Mouse (Mus musculus) spleen, postnatal 10 days (tissue): ENCODE data around the gene Gpbp1.

Experiments
- DNase-seq, 2 experiments: peaks; one replicate each; pipeline ENCODE4 v3.0.0; 2021 to 2022; ENCODE audit warnings: low spot score in 2 of 2

Gene Gpbp1

DNA sequence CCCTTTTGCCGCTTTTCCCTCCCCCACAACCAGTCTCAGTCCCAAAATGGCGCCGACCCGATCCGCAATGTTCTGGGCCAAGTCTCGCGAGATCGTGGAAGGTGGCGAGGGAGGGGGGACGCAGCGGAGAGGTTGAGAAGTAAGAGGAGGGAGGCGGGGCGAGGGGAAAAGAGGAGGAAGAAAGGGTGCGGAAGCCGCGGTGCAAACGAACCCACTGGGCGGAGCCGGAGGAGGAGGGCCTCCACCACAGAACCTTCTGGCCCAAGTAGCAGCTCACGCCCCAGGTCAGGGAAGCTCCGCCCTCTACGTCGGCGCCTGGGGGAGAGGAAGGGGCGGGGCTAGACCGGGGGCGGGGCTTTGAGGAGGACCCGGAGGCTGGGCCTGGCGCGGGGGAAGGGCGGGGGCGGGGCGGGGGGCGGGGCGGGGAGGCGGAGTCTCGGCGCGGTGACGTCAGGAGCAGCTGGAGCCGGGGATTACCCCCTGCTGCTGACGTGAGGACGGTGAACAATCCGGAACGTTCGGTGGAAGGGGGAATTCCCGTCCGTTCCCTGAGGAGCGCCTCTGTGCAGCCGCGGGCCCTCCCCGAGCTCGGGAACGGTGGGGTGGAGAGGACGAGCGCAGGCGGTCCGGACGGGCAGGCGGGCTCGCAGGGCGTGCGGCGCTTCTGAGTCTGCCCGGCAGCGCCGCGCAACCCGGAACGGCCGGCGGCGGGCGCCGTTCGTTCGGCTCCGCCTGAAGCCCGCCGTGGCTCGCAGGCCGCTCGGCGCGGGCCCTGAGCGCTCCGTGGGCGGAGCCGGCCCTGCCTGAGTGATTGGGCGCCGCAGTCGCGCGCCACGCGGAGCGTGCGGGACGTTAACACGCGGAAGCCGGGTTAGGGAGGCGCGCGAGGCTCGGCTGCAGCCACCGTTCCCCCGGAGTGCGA is at the start of gene Gpbp1:
Gpbp1 (minus strand) TSS at position 310 of the 922 bp plus-strand sequence.
- DNase-seq, result peak; percentile 99 to 100

- DNase-seq, result no peak
Observed at GRCm38 (mm10) chr13:111537718-111538117, 47.8 kb upstream of the Gpbp1 start.

DNA sequence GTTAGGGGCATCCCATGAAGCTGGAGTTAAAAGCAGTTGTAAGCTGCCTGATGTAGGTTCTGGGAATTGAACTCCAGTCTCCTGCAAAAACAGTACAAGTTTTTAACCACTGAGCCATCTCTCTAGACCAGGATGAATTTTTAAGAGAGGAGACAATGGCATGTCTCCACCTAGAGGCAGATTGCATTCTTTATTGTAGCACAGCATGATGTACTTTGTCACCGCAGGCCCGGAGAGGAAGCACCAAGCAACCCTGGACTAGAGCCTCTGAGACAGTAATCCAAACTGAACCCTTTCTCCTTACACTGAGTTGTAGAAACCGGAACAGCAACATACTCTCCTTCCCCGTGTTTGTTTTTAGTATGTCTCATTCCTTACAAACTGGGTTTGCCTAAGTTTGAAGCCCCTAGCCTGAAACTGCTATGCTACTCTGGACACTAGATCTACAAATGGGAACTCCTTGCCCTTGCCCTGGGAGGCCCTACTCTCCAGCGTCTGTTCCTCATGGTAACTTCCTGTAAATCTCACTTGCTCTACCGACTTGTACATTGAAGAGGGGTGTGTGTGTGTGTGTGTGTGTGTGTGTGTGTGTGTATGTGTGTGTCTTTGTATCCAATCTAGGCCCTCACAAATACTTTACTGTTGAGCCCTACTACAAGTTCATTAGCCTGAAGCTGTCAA is 46.4 kb upstream of the Gpbp1 start:
- DNase-seq, result no peak

DNA sequence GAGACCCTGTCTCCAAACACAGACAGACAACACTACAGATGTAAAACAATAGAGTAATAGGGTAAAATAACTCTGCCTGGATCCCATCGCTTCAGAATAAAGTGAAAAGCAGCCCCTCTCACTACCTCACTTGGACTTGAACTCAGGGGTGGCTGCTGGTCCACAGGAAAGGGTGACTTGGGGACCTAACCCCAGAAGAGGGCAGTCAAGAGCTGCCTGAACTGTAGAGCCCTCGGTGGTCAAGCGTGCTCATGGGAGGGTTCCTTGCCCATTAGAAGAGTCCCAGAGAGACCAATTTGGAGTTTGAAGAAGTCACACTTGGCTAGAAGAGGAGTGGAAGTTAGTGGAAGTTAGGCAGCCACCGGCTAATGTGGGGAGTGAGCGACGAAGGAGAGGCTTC is 44.2 kb upstream of the Gpbp1 start:
- DNase-seq, result peak in 1 of 2 experiments; percentile 54

- peak in 1 of 2 experiments; percentile 58 for DNase-seq
Observed at GRCm38 (mm10) chr13:111532178-111532948, 42.5 kb upstream of the Gpbp1 start.

DNA sequence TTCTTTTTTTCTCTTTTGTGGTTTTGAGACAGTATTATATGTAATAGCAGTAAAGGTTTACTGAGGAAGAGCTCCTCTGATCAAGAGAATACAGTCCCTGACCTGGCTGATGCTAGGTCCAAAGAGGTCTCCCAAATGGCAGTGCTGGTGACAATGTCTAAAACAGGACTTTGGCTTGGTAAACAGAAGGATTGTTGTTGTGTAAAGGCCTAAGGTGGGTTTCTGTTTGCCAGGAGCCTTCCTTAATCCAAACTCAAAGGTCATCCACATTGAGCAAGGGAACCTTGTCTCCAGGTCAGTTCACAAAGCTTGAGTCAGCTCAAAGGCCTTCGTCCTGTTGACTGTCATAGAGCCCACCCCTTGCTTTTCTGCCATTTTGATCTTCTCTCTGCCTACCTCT is 41.8 kb upstream of the Gpbp1 start:
- DNase-seq, result no peak

DNA sequence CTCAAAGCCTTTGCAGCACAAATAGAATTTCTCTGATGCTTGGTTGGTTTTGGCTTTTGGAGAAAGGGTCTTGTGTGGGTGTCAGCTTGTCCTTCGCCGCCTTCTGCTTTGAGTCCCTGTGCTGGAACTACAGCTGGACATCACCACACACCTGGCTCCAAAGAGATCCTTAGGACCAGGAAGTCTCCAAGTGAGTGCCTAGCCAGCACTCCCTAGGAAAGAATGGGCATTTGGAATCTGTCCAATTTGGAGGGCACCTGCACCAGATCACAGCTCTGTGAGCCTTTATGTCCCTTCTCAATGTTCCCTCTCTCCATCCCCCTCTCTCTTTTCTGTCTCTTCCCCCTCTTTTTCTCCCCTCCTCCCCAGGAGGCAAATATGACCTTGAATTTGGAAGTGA is 34.4 kb upstream of the Gpbp1 start:
- DNase-seq, result no peak

GRCm38 (mm10) chr13:111522336-111522735 is 32.4 kb upstream of the Gpbp1 start:
- DNase-seq, result no peak

DNA sequence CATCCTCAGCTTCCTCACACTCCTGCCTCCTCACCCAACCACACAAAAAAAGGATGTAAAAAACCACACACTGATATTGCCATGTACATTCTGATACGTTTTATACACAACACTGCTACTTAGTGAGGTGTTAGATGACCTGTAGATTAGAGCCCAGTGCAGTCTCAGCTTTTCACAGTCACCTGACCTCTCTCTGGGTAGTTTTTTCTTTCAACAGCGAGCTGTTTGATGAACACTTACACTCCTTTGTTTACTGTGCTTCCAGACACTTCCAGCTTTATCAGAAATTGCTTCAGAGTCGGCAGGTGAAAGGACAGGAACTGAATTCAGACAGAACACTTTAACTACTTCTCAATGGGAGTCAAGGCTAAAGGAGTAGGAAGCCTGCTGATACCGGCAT is 30.5 kb upstream of the Gpbp1 start:
- no peak for DNase-seq

GRCm38 (mm10) chr13:111518332-111518731 is 28.4 kb upstream of the Gpbp1 start:
- DNase-seq, result no peak

DNA sequence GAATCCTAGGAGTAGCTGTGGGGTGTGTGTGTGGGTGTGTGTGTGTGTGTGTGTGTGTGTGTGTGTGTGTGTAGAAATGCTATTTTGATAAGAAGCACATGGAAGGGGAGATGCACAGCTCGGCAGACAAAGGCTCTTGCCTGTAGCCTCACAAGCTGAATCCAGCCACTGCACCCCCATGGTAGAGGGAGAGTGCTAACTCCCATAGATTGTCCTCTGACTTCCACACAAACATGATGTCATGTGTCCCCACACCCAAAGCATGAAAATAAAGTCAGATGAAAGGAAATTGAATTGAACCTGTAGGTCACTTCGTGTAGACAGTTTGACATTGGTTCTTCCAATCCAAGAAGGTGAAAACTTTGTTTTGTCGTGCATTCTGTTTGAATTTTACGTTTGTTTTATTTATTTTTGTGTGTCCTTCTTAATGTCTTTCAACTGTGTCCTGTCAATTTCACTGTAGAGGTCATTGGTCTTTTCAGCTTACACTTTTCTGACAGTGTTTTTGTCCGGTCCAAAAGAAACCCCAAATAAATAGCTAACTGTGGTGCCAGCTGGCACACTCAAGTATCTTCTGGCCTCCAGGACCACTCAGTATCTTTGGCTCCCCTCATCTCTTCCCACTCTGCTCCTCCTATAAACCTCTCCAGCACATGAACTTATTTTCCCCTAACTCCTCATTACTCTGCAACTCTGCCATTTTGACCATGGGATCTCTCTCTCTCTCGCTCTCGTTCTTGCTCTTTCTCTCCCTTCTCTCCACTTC is 26.7 kb upstream of the Gpbp1 start:
- DNase-seq, result no peak

GRCm38 (mm10) chr13:111509385-111509784 is 19.5 kb upstream of the Gpbp1 start:
- DNase-seq, result no peak

GRCm38 (mm10) chr13:111508645-111509044 is 18.7 kb upstream of the Gpbp1 start:
- no peak for DNase-seq

DNA sequence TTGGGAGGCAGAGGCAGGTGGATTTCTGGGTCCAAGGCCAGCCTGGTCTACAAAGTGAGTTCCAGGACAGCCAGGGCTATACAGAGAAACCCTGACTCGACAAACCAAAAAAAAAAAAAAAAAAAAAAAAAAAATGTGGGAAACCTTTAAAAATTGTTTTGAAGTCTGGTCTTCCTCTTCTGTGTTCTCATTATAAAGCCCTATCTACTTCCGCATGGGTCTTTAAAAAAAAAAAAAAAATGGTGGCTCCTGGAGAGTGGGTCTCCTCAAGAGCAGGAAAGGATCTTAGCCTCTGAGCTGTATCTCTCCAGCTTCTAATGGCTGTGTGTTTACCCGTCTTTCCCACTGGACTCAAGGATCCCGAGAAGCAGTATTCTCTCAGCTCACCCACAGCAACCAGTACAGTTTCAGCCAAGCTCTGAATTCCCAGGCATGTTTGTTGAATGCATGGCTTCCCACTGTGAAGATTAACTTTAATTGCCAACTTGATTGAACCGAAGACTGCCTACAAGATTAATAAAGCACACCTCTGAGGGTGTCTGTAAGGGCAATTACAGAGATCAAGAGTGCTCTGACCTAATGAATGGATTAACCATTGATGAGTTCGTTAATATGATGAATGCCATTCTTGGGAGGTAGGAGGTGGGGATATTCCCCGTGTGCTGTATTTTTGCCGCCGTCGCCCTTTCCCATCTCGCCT is 4.6 kb upstream of the Gpbp1 start:
- DNase-seq, result no peak

- no peak for DNase-seq
Observed at GRCm38 (mm10) chr13:111491046-111491756, 1.3 kb upstream of the Gpbp1 start.

GRCm38 (mm10) chr13:111489502-111489801 is 459 bp downstream of the Gpbp1 start:
- DNase-seq, result no peak

DNA sequence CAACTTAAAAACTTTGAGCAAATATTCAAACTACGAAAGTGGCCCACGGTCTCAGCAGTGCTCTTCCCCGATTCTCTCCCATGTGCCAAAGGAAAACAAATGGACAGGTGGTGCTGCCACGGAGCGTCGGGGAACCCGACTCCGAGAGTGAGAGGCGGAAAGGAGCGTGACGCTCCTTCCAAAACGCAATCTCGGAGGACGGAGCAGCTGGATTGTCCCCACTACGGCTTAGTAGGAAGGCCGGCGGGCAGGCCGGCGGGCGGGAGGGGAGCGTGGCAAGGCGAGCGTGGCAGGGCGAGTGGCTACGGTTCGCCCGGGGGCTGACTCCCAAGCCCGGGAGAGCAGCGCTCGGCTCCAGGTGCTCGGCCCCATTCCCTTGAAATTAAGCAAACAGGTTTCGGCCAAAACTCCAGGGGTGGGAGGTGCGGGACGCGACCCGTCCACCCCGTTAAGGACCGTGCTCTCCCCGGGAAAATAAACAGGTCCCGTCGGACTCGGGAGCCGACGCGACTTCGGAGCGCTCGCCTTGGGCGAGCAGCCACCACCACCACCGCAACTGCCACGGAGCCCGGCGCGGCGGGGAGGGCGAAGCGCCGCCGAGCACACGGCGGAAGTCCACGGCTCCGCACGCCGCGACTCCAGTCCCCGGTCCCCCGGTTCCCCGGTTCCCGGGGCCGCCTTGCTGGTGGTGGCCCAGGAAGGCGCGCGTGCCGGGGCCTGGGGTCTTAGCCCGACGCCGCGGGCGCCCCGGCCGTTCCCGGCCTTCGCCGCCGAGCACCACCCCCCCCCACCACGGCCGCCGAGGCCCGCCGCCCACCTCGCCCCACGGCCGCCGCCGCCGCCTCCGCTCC is 1.0 kb downstream of the Gpbp1 start:
- peak; percentile 55 to 68 for DNase-seq

GRCm38 (mm10) chr13:111477695-111478094 is 12.2 kb downstream of the Gpbp1 start:
- no peak for DNase-seq

DNA sequence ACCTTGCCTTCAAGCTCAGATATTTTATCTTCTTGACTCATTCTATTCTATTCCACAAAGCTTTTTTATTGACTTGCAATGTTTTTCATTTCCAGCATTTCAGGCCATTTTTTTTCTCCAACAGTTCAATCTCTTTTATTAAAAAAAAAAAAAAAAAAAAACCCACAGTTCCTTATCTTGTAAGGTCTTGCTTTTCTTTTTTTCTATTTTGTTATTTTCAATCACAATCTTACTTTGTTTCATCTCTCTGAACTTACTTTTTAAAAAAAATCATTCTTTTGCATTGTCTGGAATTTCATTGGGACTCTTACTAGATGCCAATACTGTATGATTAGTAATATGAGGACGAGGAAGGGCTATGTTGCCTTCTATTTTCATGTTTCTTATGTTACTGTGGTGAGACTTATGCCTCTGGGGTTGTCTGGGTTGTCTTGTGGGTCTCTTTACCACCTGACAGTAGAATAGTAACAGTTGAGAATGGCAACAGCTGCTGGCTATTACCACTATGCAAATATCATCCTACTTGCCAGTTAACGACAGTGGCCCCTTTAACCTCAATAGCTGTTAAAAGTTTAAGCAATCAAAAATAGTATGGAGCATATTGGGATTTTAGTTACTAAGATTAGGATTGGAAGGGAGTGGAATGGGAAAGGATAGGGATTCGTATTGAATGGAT is 19.2 kb downstream of the Gpbp1 start:
- DNase-seq, result no peak
